Mouse (Mus musculus) limb, embryonic 12.5 days (tissue): Measurements from ENCODE around the gene Phldb2. TPM values are rescaled to one million over a fixed set of nuclear protein-coding genes. Genes with fewer than 3 reads are reported as not detected.

Experiments used
- ATAC-seq: fragments of 200-750 bp; cut with Nextera tagmentation; 2 replicates; pipeline ENCODE4 v1.8.0; 2017; ENCODE audit warnings: low read depth, moderate TSS enrichment; ENCODE audit not compliant: insufficient number of reproducible peaks, insufficient read depth, low FRiP score, low TSS enrichment
- H3K27ac ChIP-seq: fragments of 300-500 bp; sonication (generic); 2 replicates; pipeline ENCODE4 v1.5.1; 2016; ENCODE audit warnings: mild to moderate bottlenecking, moderate library complexity
- H3K27me3 ChIP-seq: fragments of 300-500 bp; sonication (generic); 2 replicates; pipeline ENCODE4 v1.6.1; 2016; ENCODE audit warnings: mild to moderate bottlenecking, moderate library complexity
- H3K36me3 ChIP-seq: fragments of 300-500 bp; sonication (generic); 2 replicates; pipeline ENCODE4 v1.6.1; 2016; ENCODE audit warnings: mild to moderate bottlenecking, moderate library complexity
- H3K4me1 ChIP-seq: fragments of 300-500 bp; sonication (generic); replicated peaks from 2 replicates; pipeline ENCODE4 v1.6.1; 2016
- H3K4me2 ChIP-seq: fragments of 300-500 bp; sonication (generic); 2 replicates; pipeline ENCODE4 v1.6.1; 2016; ENCODE audit warnings: mild to moderate bottlenecking, moderate library complexity
- H3K4me3 ChIP-seq: fragments of 300-500 bp; sonication (generic); replicated peaks from 2 replicates; pipeline ENCODE4 v1.5.1; 2016; ENCODE audit warnings: mild to moderate bottlenecking
- H3K9ac ChIP-seq: fragments of 300-500 bp; sonication (generic); replicated peaks from 2 replicates; pipeline ENCODE4 v1.6.1; 2016; ENCODE audit warnings: mild to moderate bottlenecking, moderate library complexity
- H3K9me3 ChIP-seq: fragments of 300-500 bp; sonication (generic); 2 replicates; pipeline ENCODE4 v1.6.1; 2016; ENCODE audit warnings: mild to moderate bottlenecking, moderate library complexity
- WGBS: fragments of 180-500 bp; shearing (Covaris S2); methylation state at CpG from one replicate; pipeline ENCODE4 v1.1.7; 2016; 5-methylcytosine and 5-hydroxymethylcytosine counted together
- polyA plus RNA-seq: library from polyadenylated mRNA; unstranded; fragments of >200 nt; fragmentation: Nextera tagmentation; extraction: Ambion mirVana; gene quantifications from 2 replicates; pipeline ENCODE4 v1.2.1, GENCODE M21; 2016

Phldb2 gene
- polyA plus RNA-seq, 1 experiment from 2014 or later, result 75.2 TPM

DNA sequence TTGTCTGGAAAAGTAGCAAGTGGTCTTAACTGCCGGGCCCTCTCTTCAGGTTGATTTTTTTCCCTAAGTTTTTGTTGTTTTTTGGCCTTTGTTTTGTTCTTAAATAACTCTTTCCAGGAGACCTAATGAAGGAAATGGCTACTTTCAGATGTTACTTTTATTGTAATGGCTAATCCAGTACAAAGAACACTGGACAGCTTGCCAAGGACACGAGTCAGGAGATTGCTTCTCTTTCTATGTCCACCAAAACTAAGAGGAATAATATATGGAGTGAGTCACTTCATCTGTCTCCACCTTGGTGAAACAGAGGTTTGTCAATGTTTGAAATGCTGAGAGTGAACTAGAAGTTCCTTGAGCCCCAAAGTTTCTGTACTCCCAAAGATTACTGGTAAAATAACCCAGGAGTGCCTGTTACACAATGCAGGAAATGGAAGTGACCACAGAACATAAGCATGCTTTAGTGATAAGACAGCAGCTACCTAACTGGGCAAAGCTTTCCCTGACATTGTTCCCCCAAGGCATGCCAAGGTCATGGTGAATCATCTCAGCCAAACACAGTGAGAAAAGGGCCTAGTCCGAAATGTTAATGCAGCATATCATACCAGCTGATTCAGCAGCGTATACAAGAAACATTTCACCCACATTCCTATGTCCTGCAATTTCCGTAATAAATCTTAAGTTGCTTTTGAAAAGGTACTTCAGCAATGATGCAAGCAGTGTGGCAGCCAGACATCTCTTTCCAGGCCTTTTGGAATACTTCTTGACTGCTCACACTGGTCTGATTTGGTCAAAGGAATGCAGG lies 115.7 kb downstream of the Phldb2 start:
- H3K4me1 ChIP-seq, result peaks cover 51% of the 10 kb centered on the region
- no peaks in the 10 kb centered on the region for H3K9me3 ChIP-seq
- H3K4me3 ChIP-seq, result no peak overlapping the region
- H3K36me3 ChIP-seq, result no peaks in the 10 kb centered on the region
- no peaks in the 10 kb centered on the region for H3K27me3 ChIP-seq
- no peak for ATAC-seq
- WGBS, result 74% methylated on average over 5 of the region's 5 CpGs
- no peak overlapping the region for H3K9ac ChIP-seq
- no peak overlapping the region for H3K4me2 ChIP-seq
- H3K27ac ChIP-seq, result peak overlapping the region; percentile 41; the same call in 1 of the 2 replicates

DNA sequence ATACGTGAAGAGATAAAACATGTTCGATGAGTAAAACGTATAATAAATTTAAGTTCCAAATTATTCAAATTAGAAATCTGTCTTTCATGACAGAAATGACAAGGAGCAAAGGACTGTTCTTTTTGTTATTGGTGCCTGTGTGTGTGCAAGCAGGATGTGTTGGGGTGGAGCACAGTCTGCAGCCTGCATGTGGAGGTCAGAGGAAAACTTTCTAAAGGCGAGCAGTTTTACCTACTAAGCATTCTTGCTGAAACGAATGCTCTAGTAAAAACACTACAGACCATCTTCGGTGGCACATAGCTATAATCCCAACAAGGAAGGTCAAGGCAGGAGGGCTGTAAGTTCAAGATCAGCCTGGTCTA lies 120.7 kb downstream of the Phldb2 start:
- H3K27me3 ChIP-seq, result no peaks in the 10 kb centered on the region
- WGBS, result 55% methylated on average over 6 of the region's 6 CpGs
- H3K9ac ChIP-seq, result no peak overlapping the region
- H3K36me3 ChIP-seq, result peaks cover 5% of the 10 kb centered on the region; the same call in 1 of the 2 replicates
- ATAC-seq, result no peak
- 0 out of 2 replicates have a peak, but pooled peaks cover 3% of the 10 kb centered on the region for H3K9me3 ChIP-seq
- peak overlapping the region; percentile 41; the same call in 1 of the 2 replicates for H3K27ac ChIP-seq
- H3K4me2 ChIP-seq, result no peak overlapping the region
- H3K4me3 ChIP-seq, result no peak overlapping the region
- H3K4me1 ChIP-seq, result peaks cover 51% of the 10 kb centered on the region

GRCm38 (mm10) chr16:45832061-45832746 lies 121.2 kb downstream of the Phldb2 start:
- no peak for ATAC-seq
- Histone ChIP-seq H3K36me3 (peaks cover 5% of the 10 kb centered on the region; the same call in 1 of the 2 replicates), H3K4me3 (no peak overlapping the region), H3K4me2 (no peak overlapping the region), H3K4me1 (peaks cover 49% of the 10 kb centered on the region), H3K27me3 (no peaks in the 10 kb centered on the region), H3K27ac (peak overlapping the region; percentile 66; the same call in 1 of the 2 replicates), H3K9me3 (0 out of 2 replicates have a peak, but pooled peaks cover 3% of the 10 kb centered on the region), H3K9ac (no peak overlapping the region)
- WGBS, result 62% methylated on average over 8 of the region's 8 CpGs

DNA sequence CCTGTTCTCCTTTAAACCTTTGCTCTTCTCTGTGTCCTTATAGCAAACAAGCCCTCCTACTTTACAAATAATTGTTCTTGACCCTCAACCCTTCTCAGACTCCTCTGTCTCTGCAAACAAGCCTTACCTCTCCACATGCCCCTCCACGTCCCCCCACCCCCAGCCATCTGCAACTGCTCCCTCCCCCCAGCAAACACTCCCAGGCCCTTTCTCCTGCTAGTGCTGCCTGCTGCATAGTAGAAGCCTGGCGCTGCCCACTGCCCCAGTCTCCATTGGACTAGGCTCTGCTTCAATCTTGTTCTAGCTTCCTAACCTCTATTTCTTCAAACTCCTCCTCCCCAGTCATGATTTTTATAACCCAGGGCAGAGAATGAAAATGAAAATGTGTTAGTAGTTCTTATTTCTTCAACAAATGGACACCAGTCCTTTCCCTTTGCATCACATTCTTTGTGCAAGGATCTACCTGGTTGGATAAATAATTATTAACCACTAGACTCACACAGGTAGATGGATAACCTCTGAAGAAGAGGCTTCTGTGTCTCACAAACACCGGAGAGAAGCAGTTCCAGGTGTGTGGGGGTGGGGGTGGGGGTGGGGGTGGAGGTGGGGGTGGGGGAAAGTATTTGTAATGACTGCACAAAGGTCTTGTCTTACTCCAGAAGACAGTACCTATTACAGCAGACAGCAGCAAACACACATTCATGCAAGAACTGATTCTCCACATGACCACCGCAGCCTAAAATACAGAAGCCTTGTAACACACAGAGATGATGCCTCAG lies 122.1 kb downstream of the Phldb2 start:
- Histone ChIP-seq H3K4me2 (peak overlapping the region; percentile 18), H3K4me3 (no peak overlapping the region), H3K9ac (no peak overlapping the region), H3K27ac (peak overlapping the region; percentile 80), H3K36me3 (peaks cover 5% of the 10 kb centered on the region; the same call in 1 of the 2 replicates), H3K4me1 (peaks cover 49% of the 10 kb centered on the region), H3K9me3 (0 out of 2 replicates have a peak, but pooled peaks cover 3% of the 10 kb centered on the region), H3K27me3 (no peaks in the 10 kb centered on the region)
- 54% methylated on average over 4 of the region's 4 CpGs for WGBS
- no peak for ATAC-seq

GRCm38 (mm10) chr16:45830096-45830866 lies 123.1 kb downstream of the Phldb2 start:
- 34% methylated on average over 11 of the region's 11 CpGs for WGBS
- H3K9ac ChIP-seq, result no peak overlapping the region
- H3K4me3 ChIP-seq, result no peak overlapping the region
- H3K4me1 ChIP-seq, result peaks cover 49% of the 10 kb centered on the region
- H3K27ac ChIP-seq, result peak overlapping the region; percentile 80
- peaks cover 14% of the 10 kb centered on the region for H3K36me3 ChIP-seq
- peak overlapping the region; percentile 18; the same call in 1 of the 2 replicates for H3K4me2 ChIP-seq
- 0 out of 2 replicates have a peak, but pooled peaks cover 3% of the 10 kb centered on the region for H3K9me3 ChIP-seq
- H3K27me3 ChIP-seq, result no peaks in the 10 kb centered on the region
- peak; percentile 75 for ATAC-seq

DNA sequence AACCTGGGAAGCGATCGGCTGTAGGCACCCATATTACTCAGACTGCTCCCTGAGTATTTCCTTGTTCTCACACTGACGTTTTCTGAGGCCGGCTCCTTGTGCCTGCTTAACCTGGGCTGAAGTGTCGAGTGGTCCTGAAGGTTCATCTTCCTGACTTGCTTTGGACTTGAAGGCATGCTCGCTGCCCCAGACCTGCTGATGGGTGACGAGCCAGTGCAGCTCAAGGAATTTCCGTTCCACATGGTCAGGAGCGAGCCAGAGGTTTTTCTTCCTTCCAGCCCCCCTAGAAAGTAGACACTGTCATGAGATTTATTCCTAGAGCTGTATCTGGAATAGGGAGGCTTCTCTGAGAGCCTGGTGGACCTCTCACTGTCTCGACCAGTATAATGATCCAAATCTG lies 128.1 kb downstream of the Phldb2 start:
- H3K9me3 ChIP-seq, result 0 out of 2 replicates have a peak, but pooled peaks cover 3% of the 10 kb centered on the region
- no peak for ATAC-seq
- H3K36me3 ChIP-seq, result peaks cover 51% of the 10 kb centered on the region
- no peak overlapping the region for H3K9ac ChIP-seq
- H3K4me1 ChIP-seq, result peaks cover 14% of the 10 kb centered on the region
- H3K4me2 ChIP-seq, result no peak overlapping the region
- WGBS, result 90% methylated on average over 10 of the region's 10 CpGs
- H3K27me3 ChIP-seq, result no peaks in the 10 kb centered on the region
- no peak overlapping the region for H3K27ac ChIP-seq
- H3K4me3 ChIP-seq, result no peak overlapping the region

DNA sequence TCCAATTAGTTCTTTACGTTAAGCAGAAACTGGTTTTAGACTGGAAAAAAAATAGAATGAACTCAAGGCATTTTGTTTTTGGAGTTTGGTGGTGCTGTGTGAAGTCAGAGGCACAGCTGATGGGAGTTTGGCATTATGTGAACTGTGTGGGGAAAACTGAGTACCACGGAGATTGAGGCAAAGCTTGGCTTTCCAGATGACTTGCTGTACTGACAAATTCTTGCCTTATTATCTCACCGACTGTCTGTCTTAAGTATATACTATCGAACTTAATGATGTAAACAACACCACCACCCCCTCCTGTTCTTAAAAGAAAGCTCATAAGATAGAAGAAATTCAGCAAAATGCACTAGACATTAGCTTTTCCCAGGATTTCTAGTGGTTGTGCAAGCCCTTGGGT lies 129.4 kb downstream of the Phldb2 start:
- Histone ChIP-seq H3K9ac (no peak overlapping the region), H3K27ac (no peak overlapping the region), H3K9me3 (0 out of 2 replicates have a peak, but pooled peaks cover 3% of the 10 kb centered on the region), H3K4me2 (no peak overlapping the region), H3K36me3 (peaks cover 60% of the 10 kb centered on the region), H3K4me3 (no peak overlapping the region), H3K4me1 (peaks cover 1% of the 10 kb centered on the region), H3K27me3 (no peaks in the 10 kb centered on the region)
- no peak for ATAC-seq
- 56% methylated on average over 4 of the region's 4 CpGs for WGBS

- WGBS, result 85% methylated on average over 4 of the region's 4 CpGs
- Histone ChIP-seq H3K27ac (no peak overlapping the region), H3K9me3 (no peaks in the 10 kb centered on the region)
Observed at GRCm38 (mm10) chr16:45819911-45820310, 133.5 kb downstream of the Phldb2 start.

DNA sequence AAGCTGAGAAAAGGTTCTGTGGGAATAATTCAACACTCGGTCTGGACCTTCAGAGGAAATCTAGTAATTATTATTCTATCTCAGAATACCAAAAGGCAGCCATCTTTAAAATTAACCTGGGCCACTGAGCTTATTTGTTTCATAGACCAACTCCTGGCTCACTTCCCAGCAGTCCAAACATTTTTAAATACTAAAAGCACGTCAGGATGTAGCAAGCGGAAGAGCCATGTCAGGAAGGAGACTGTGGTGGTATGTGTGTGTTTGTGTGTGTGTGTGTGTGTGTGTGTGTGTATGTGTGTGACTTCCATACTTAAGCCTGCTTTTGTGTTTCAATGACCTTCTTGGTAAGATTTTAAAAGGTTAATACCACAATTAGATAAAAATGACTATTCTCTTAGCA lies 135.6 kb downstream of the Phldb2 start:
- WGBS, result 91% methylated on average over 3 of the region's 3 CpGs
- Histone ChIP-seq H3K4me2 (no peak overlapping the region), H3K36me3 (peaks cover 51% of the 10 kb centered on the region; the same call in 1 of the 2 replicates), H3K9me3 (no peaks in the 10 kb centered on the region), H3K27me3 (no peaks in the 10 kb centered on the region), H3K9ac (no peak overlapping the region), H3K4me1 (no peaks in the 10 kb centered on the region), H3K27ac (no peak overlapping the region), H3K4me3 (no peak overlapping the region)
- no peak for ATAC-seq

More at GRCm38 (mm10) chr16:45819911-45820310, 133.5 kb downstream of the Phldb2 start:
- ATAC-seq, result no peak
- Histone ChIP-seq H3K4me1 (no peaks in the 10 kb centered on the region), H3K4me2 (no peak overlapping the region), H3K27me3 (no peaks in the 10 kb centered on the region), H3K9ac (no peak overlapping the region), H3K36me3 (peaks cover 59% of the 10 kb centered on the region), H3K4me3 (no peak overlapping the region)

DNA sequence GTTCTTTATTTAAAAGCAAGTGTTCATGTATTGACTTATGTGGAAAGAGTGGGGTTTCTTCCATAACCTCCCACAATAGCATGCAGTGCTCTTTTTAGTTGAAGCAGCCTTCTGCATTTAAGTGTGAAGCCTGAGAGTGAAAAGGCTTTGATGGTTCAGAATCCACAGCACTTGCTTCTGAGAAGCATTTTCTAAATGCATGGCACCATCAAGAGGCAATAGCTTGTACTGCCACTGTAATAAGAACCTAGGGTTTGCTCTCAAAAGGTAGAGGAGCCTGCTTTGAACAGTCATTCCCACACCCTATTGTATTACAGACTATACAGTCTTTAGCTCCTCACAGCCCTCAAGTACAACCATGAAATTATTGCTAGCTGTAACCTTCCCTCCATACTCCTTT lies 136.7 kb downstream of the Phldb2 start:
- H3K27me3 ChIP-seq, result no peaks in the 10 kb centered on the region

More for the DNA sequence above, 136.7 kb downstream of the Phldb2 start:
- no peak overlapping the region for H3K4me3 ChIP-seq
- H3K36me3 ChIP-seq, result peaks cover 47% of the 10 kb centered on the region; the same call in 1 of the 2 replicates
- H3K4me2 ChIP-seq, result no peak overlapping the region
- no peak overlapping the region for H3K27ac ChIP-seq
- H3K4me1 ChIP-seq, result no peaks in the 10 kb centered on the region
- no peaks in the 10 kb centered on the region for H3K9me3 ChIP-seq
- ATAC-seq, result no peak
- no peak overlapping the region for H3K9ac ChIP-seq
